Mouse (Mus musculus) heart, embryonic 11.5 days (tissue): ENCODE measurements around the gene Prok1. TPM values are rescaled to one million over a fixed set of nuclear protein-coding genes. Genes with fewer than 3 reads are reported as not detected.

ENCODE experiments used
- ATAC-seq: fragments of 200-750 bp; cut with Nextera tagmentation; replicated peaks from 2 replicates; pipeline ENCODE4 v1.8.0; 2017; ENCODE audit warnings: moderate library complexity; ENCODE audit not compliant: insufficient number of reproducible peaks, low FRiP score, low TSS enrichment
- H3K27ac ChIP-seq: fragments of 300-500 bp; sonication (generic); 2 replicates; pipeline ENCODE4 v1.5.1; 2014; ENCODE audit warnings: mild to moderate bottlenecking, low read depth, low read length
- H3K27me3 ChIP-seq: fragments of 300-500 bp; sonication (generic); 2 replicates; pipeline ENCODE4 v1.6.1; 2014; ENCODE audit warnings: mild to moderate bottlenecking, low read length, mixed read lengths; ENCODE audit not compliant: control insufficient read depth, insufficient read depth
- H3K36me3 ChIP-seq: fragments of 300-500 bp; sonication (generic); 2 replicates; pipeline ENCODE4 v1.6.1; 2014; ENCODE audit warnings: mild to moderate bottlenecking, low read length, moderate library complexity, mixed read lengths; ENCODE audit not compliant: control insufficient read depth, insufficient read depth
- H3K4me1 ChIP-seq: fragments of 300-500 bp; sonication (generic); 2 replicates; pipeline ENCODE4 v1.6.1; 2014; ENCODE audit warnings: low read length; ENCODE audit not compliant: control insufficient read depth, insufficient read depth
- H3K4me2 ChIP-seq: fragments of 300-500 bp; sonication (generic); 2 replicates; pipeline ENCODE4 v1.6.1; 2014; ENCODE audit warnings: mild to moderate bottlenecking, moderate library complexity
- H3K4me3 ChIP-seq: fragments of 300-500 bp; sonication (generic); 2 replicates; pipeline ENCODE4 v1.5.1; 2014; ENCODE audit warnings: low read depth, low read length
- H3K9ac ChIP-seq: fragments of 300-500 bp; sonication (generic); 2 replicates; pipeline ENCODE4 v1.6.1; 2014; ENCODE audit warnings: mild to moderate bottlenecking, low read depth, low read length, moderate library complexity
- H3K9me3 ChIP-seq: fragments of 300-500 bp; sonication (generic); replicated peaks from 2 replicates; pipeline ENCODE4 v1.6.1; 2016; ENCODE audit warnings: low read length; ENCODE audit not compliant: control insufficient read depth
- WGBS: fragments of 180-500 bp; shearing (Covaris S2); extraction: QIAGEN DNeasy Blood & Tissue Kit; methylation state at CpG from one replicate; pipeline ENCODE4 v1.1.7; 2014; ENCODE audit not compliant: insufficient replicate concordance; 5-methylcytosine and 5-hydroxymethylcytosine counted together
- polyA plus RNA-seq: library from polyadenylated mRNA; unstranded; fragments of >200 nt; fragmentation: Nextera tagmentation; extraction: Ambion mirVana; gene quantifications from 2 replicates; pipeline ENCODE4 v1.2.1, GENCODE M21; 2014

Gene Prok1
- polyA plus RNA-seq, 1 experiment from 2014 or later: not detected

DNA sequence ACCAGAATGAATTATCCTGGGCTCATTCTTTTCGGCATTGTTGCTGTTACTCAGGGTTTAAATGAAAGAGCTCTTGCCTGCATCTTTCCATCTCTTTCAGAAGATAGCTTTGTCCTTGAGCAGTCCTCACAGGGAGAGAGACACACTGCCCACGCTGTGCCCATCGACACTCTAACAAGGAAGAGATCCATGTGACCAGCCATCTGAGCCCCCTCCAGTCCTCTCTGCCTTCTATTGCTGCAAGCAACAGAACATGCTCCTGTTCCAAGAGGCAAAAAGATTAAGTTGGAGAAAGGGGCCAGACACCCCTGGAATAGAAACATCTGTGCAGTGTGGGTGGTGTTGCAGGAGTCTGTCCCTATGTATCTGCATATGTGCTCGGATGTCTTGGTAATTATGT lies 52.5 kb downstream of the Prok1 start:
- Histone ChIP-seq H3K27me3 (no peaks in the 10 kb centered on the region), H3K9me3 (no peaks in the 10 kb centered on the region), H3K27ac (no peak overlapping the region), H3K4me3 (no peak overlapping the region), H3K4me2 (no peak overlapping the region), H3K36me3 (no peaks in the 10 kb centered on the region), H3K9ac (no peak overlapping the region), H3K4me1 (no peaks in the 10 kb centered on the region)
- no peak for ATAC-seq
- WGBS: 76% methylated on average over 4 of the region's 4 CpGs

DNA sequence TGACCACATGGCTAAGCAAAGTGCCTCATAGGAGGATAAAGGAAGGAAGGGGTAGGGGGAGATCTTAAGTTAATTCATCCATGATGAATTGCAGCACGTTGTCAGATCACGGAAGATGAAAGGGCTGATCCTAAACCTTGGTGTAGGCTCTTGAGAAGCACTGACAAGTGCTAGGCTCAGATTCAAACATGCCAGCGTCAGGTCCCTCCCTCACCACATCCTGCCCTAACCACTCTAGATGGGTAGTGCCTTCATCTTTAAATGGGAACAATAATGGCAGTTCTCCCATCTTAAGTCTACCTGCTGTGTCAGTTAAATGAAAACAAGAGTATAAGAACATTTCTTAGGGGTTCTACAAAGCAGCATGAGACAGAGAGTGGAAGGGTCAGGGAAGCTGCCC lies 53.9 kb downstream of the Prok1 start:
- H3K9ac ChIP-seq: no peak overlapping the region
- H3K27me3 ChIP-seq: no peaks in the 10 kb centered on the region
- no peak for ATAC-seq
- no peak overlapping the region for H3K4me3 ChIP-seq
- no peaks in the 10 kb centered on the region for H3K9me3 ChIP-seq
- H3K36me3 ChIP-seq: no peaks in the 10 kb centered on the region
- H3K27ac ChIP-seq: no peak overlapping the region
- H3K4me2 ChIP-seq: no peak overlapping the region
- WGBS: 82% methylated on average over 3 of the region's 3 CpGs
- no peaks in the 10 kb centered on the region for H3K4me1 ChIP-seq

DNA sequence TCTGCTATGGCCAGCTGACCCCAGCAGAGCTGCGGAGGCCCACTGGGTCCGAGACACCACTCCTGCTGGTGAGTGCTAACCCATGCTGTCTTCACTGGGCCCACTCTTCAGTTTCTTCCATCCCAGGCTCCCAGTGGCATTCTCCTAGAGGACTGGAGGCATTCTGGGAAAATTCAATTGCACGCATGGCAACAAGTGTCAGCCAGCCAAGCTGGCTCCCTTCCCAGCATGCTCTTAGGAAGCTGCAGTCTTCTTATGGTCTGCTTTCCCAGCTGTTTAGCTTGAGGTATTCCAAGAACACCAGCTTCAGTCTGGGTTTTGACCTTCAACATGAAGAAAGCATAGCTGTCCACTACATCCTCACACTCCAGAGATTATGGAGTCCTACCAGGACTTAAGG lies 56.3 kb downstream of the Prok1 start:
- no peak for ATAC-seq
- no peaks in the 10 kb centered on the region for H3K4me1 ChIP-seq

More for the DNA sequence above, 56.3 kb downstream of the Prok1 start:
- no peaks in the 10 kb centered on the region for H3K36me3 ChIP-seq
- no peak overlapping the region for H3K9ac ChIP-seq
- WGBS: 81% methylated on average over 3 of the region's 3 CpGs
- no peak overlapping the region for H3K4me2 ChIP-seq
- H3K9me3 ChIP-seq: no peaks in the 10 kb centered on the region
- H3K27me3 ChIP-seq: no peaks in the 10 kb centered on the region
- H3K27ac ChIP-seq: no peak overlapping the region
- no peak overlapping the region for H3K4me3 ChIP-seq

Other genes with a start within 250 kb of the Prok1 start
- gene Kcna3, start 203.5 kb downstream of the Prok1 start, polyA plus RNA-seq: 0.82 and 1.4 TPM in 2 replicates
- gene Kcna2, start 138.6 kb downstream of the Prok1 start, polyA plus RNA-seq: 0.06 and 0.13 TPM in 2 replicates
- gene Kcna10, start 56.7 kb downstream of the Prok1 start, polyA plus RNA-seq: not detected in 2 replicates
- gene Cym, start 18.0 kb downstream of the Prok1 start, polyA plus RNA-seq: 0.17 TPM in 1 of 2 replicates, not detected in the other
- not detected in 2 replicates for gene A630076J17Rik, start 9.1 kb downstream of the Prok1 start, polyA plus RNA-seq
- gene Lamtor5, start 39.2 kb upstream of the Prok1 start, polyA plus RNA-seq: 153 and 156 TPM in 2 replicates
- 1.5 and 3.0 TPM in 2 replicates for gene Slc16a4, start 51.5 kb upstream of the Prok1 start, polyA plus RNA-seq
- gene Rbm15, start 94.0 kb upstream of the Prok1 start, polyA plus RNA-seq: 13.6 and 14.1 TPM in 2 replicates
- gene Kcnc4, start 219.8 kb upstream of the Prok1 start, polyA plus RNA-seq: 0.17 and 0.18 TPM in 2 replicates